Mouse (Mus musculus) gonadal fat pad, adult 2 months (tissue): Measurements from ENCODE around the gene Ssbp2. TPM values are rescaled to one million over a fixed set of nuclear protein-coding genes. Genes with fewer than 3 reads are reported as not detected.

Experiments
- DNase-seq: peaks from one replicate; pipeline ENCODE4 v3.0.0-alpha.2; 2012; ENCODE audit warnings: low read depth
- polyA plus RNA-seq: library from polyadenylated mRNA; depleted of rRNA; stranded (reverse); fragments of >200 nt; gene quantifications from 2 replicates; pipeline ENCODE4 v1.2.3, GENCODE M21; 2012

Gene Ssbp2
- polyA plus RNA-seq, 1 experiment: 19.5 TPM

- DNase-seq: no peak
These were observed 171.3 kb downstream of the Ssbp2 start for GRCm38 (mm10) chr13:91631291-91631799.

- no peak for DNase-seq
These were observed 174.0 kb downstream of the Ssbp2 start for GRCm38 (mm10) chr13:91634123-91634522.

- no peak for DNase-seq
These were observed 175.9 kb downstream of the Ssbp2 start for GRCm38 (mm10) chr13:91635957-91636356.

- DNase-seq: no peak
These were observed 176.7 kb downstream of the Ssbp2 start for GRCm38 (mm10) chr13:91636814-91637213.

- no peak for DNase-seq
These were observed 178.8 kb downstream of the Ssbp2 start for GRCm38 (mm10) chr13:91638836-91639235.

GRCm38 (mm10) chr13:91640219-91640618, 180.1 kb downstream of the Ssbp2 start:
- no peak for DNase-seq

- DNase-seq: no peak
These were observed 188.2 kb downstream of the Ssbp2 start for GRCm38 (mm10) chr13:91648240-91648639.

- DNase-seq: no peak
These were observed 189.8 kb downstream of the Ssbp2 start for GRCm38 (mm10) chr13:91649926-91650325.

- DNase-seq: no peak
These were observed 201.1 kb downstream of the Ssbp2 start for GRCm38 (mm10) chr13:91661068-91661795.

- DNase-seq: no peak
These were observed 202.7 kb downstream of the Ssbp2 start for GRCm38 (mm10) chr13:91662751-91663150.

- no peak for DNase-seq
These were observed 213.2 kb downstream of the Ssbp2 start for GRCm38 (mm10) chr13:91673241-91673640.

- DNase-seq: no peak
These were observed 220.8 kb downstream of the Ssbp2 start for GRCm38 (mm10) chr13:91680764-91681437.

GRCm38 (mm10) chr13:91681474-91681873, 221.4 kb downstream of the Ssbp2 start:
- DNase-seq: no peak

- no peak for DNase-seq
These were observed 230.0 kb downstream of the Ssbp2 start for GRCm38 (mm10) chr13:91690118-91690517.

GRCm38 (mm10) chr13:91693615-91694014, 233.5 kb downstream of the Ssbp2 start:
- no peak for DNase-seq

- no peak for DNase-seq
These were observed 235.3 kb downstream of the Ssbp2 start for GRCm38 (mm10) chr13:91695406-91695805.

- DNase-seq: no peak
These were observed 236.1 kb downstream of the Ssbp2 start for GRCm38 (mm10) chr13:91696109-91696645.

GRCm38 (mm10) chr13:91697011-91697410, 236.9 kb downstream of the Ssbp2 start:
- DNase-seq: peak; percentile 16

GRCm38 (mm10) chr13:91702337-91702736, 242.3 kb downstream of the Ssbp2 start:
- DNase-seq: no peak

GRCm38 (mm10) chr13:91719487-91719886, 259.4 kb downstream of the Ssbp2 start:
- DNase-seq: no peak

GRCm38 (mm10) chr13:91723108-91723735, 263.1 kb downstream of the Ssbp2 start:
- no peak for DNase-seq

GRCm38 (mm10) chr13:91723736-91724119, 263.6 kb downstream of the Ssbp2 start:
- DNase-seq: no peak
